Mouse (Mus musculus): ENCODE results near the gene Vwa3a. TPM values are rescaled to one million over a fixed set of nuclear protein-coding genes. Genes with fewer than 3 reads are reported as not detected.
A peak's percentile ranks its signal among the peaks of the same experiment; 100 is the strongest.

Gene Vwa3a
- total RNA-seq, 1 experiment = 0.18 TPM

GRCm38 (mm10) chr7:120729635-120730034, 9.5 kb upstream of the Vwa3a start:
- Histone ChIP-seq H3K4me1 (ENCODE audit: control insufficient read depth in 2 of 2, insufficient read depth in 2 of 2, low read length in 2 of 2, poor library complexity in 1 of 2) (no peaks in the 10 kb centered on the region; a peak in 1 of 4 replicates), H3K27ac (ENCODE audit: insufficient read depth, low read depth, low read length, poor library complexity, severe bottlenecking) (no peak overlapping the region), H3K36me3 (ENCODE audit: control insufficient read depth, insufficient read depth, low read length, poor library complexity, severe bottlenecking) (peaks cover 8% of the 10 kb centered on the region; the same call in 1 of the 2 replicates), H3K4me3 (ENCODE audit: insufficient read depth in 1 of 2, low read depth in 1 of 2, low read length in 2 of 2, poor library complexity in 1 of 2, severe bottlenecking in 1 of 2) (no peak overlapping the region), H3K9ac (ENCODE audit: insufficient read depth, low read depth, low read length, poor library complexity, severe bottlenecking) (no peak overlapping the region), H3K9me3 (ENCODE audit: control insufficient read depth, insufficient read depth, low read depth, low read length) (no peaks in the 10 kb centered on the region)
- TF ChIP-seq MAFK (IDR thresholded peaks at IDR 0.05; ENCODE audit: insufficient read depth, low read depth, low read length) = no peak
- TF ChIP-seq CHD2 (IDR thresholded peaks at IDR 0.05; ENCODE audit: low read depth, low read length) = no peak
- TF ChIP-seq ZC3H11A (IDR thresholded peaks at IDR 0.05; ENCODE audit: borderline replicate concordance, low read depth, low read length) = no peak
- TF ChIP-seq ZNF384 (IDR thresholded peaks at IDR 0.05; ENCODE audit: low read depth, low read length) = no peak
- TF ChIP-seq HCFC1 (IDR thresholded peaks at IDR 0.05; ENCODE audit: borderline replicate concordance, insufficient read depth, low read length) = no peak
- DNase-seq (ENCODE audit: low read depth, low spot score) = no peak
- in situ Hi-C loops (cut with MboI; ENCODE audit: low sequenced_read_pairs in 2 of 2, unreplicated experiment in 2 of 2) = no loop called here

- Histone ChIP-seq H3K9me3 (ENCODE audit: control insufficient read depth, insufficient read depth, low read depth, low read length) (no peaks in the 10 kb centered on the region), H3K4me1 (ENCODE audit: control insufficient read depth in 2 of 2, insufficient read depth in 2 of 2, low read length in 2 of 2, poor library complexity in 1 of 2) (peaks cover 0 to 5% of the 10 kb centered on the region in 2 experiments; a peak in 1 of 4 replicates), H3K36me3 (ENCODE audit: control insufficient read depth, insufficient read depth, low read length, poor library complexity, severe bottlenecking) (peaks cover 5% of the 10 kb centered on the region; the same call in 1 of the 2 replicates), H3K27ac (ENCODE audit: insufficient read depth, low read depth, low read length, poor library complexity, severe bottlenecking) (no peak overlapping the region), H3K4me3 (ENCODE audit: insufficient read depth in 1 of 2, low read depth in 1 of 2, low read length in 2 of 2, poor library complexity in 1 of 2, severe bottlenecking in 1 of 2) (no peak overlapping the region), H3K9ac (ENCODE audit: insufficient read depth, low read depth, low read length, poor library complexity, severe bottlenecking) (no peak overlapping the region)
- no peak for DNase-seq (ENCODE audit: low read depth, low spot score)
- TF ChIP-seq HCFC1 (IDR thresholded peaks at IDR 0.05; ENCODE audit: borderline replicate concordance, insufficient read depth, low read length) (no peak), CHD2 (IDR thresholded peaks at IDR 0.05; ENCODE audit: low read depth, low read length) (no peak), MAFK (IDR thresholded peaks at IDR 0.05; ENCODE audit: insufficient read depth, low read depth, low read length) (no peak), ZNF384 (IDR thresholded peaks at IDR 0.05; ENCODE audit: low read depth, low read length) (no peak), ZC3H11A (IDR thresholded peaks at IDR 0.05; ENCODE audit: borderline replicate concordance, low read depth, low read length) (no peak)
- in situ Hi-C loops (cut with MboI; ENCODE audit: low sequenced_read_pairs in 2 of 2, unreplicated experiment in 2 of 2) = no loop called here
These were observed 6.2 kb upstream of the Vwa3a start for GRCm38 (mm10) chr7:120732906-120733305.

- DNase-seq (ENCODE audit: low read depth, low spot score) = peak; percentile 31
- H3K4me1 ChIP-seq (ENCODE audit: control insufficient read depth in 2 of 2, insufficient read depth in 2 of 2, low read length in 2 of 2, poor library complexity in 1 of 2) = peaks cover 5 to 18% of the 10 kb centered on the region in 2 experiments; a peak in 3 of 4 replicates
- H3K9ac ChIP-seq (ENCODE audit: insufficient read depth, low read depth, low read length, poor library complexity, severe bottlenecking) = no peak overlapping the region
- in situ Hi-C loops (cut with MboI; ENCODE audit: low sequenced_read_pairs in 2 of 2, unreplicated experiment in 2 of 2) = no loop called here
- H3K36me3 ChIP-seq (ENCODE audit: control insufficient read depth, insufficient read depth, low read length, poor library complexity, severe bottlenecking) = no peaks in the 10 kb centered on the region; the same call in 1 of the 2 replicates
- peak overlapping the region; percentile 50; the same call in 1 of the 2 replicates for H3K27ac ChIP-seq (ENCODE audit: insufficient read depth, low read depth, low read length, poor library complexity, severe bottlenecking)
- TF ChIP-seq MAFK (IDR thresholded peaks at IDR 0.05; ENCODE audit: insufficient read depth, low read depth, low read length) (no peak), ZNF384 (IDR thresholded peaks at IDR 0.05; ENCODE audit: low read depth, low read length) (no peak), ZC3H11A (IDR thresholded peaks at IDR 0.05; ENCODE audit: borderline replicate concordance, low read depth, low read length) (no peak), CHD2 (IDR thresholded peaks at IDR 0.05; ENCODE audit: low read depth, low read length) (no peak), HCFC1 (IDR thresholded peaks at IDR 0.05; ENCODE audit: borderline replicate concordance, insufficient read depth, low read length) (no peak)
- peak overlapping the region in 1 of 2 experiments; percentile 7; a peak in 1 of 4 replicates for H3K4me3 ChIP-seq (ENCODE audit: insufficient read depth in 1 of 2, low read depth in 1 of 2, low read length in 2 of 2, poor library complexity in 1 of 2, severe bottlenecking in 1 of 2)
- H3K9me3 ChIP-seq (ENCODE audit: control insufficient read depth, insufficient read depth, low read depth, low read length) = no peaks in the 10 kb centered on the region
These were observed 512 bp downstream of the Vwa3a start for GRCm38 (mm10) chr7:120739558-120740101.

GRCm38 (mm10) chr7:120743366-120744351, 4.5 kb downstream of the Vwa3a start:
- TF ChIP-seq ZNF384 (IDR thresholded peaks at IDR 0.05; ENCODE audit: low read depth, low read length) (no peak), CHD2 (IDR thresholded peaks at IDR 0.05; ENCODE audit: low read depth, low read length) (no peak), HCFC1 (IDR thresholded peaks at IDR 0.05; ENCODE audit: borderline replicate concordance, insufficient read depth, low read length) (no peak), MAFK (IDR thresholded peaks at IDR 0.05; ENCODE audit: insufficient read depth, low read depth, low read length) (no peak), ZC3H11A (IDR thresholded peaks at IDR 0.05; ENCODE audit: borderline replicate concordance, low read depth, low read length) (no peak)
- Histone ChIP-seq H3K9me3 (ENCODE audit: control insufficient read depth, insufficient read depth, low read depth, low read length) (no peaks in the 10 kb centered on the region), H3K9ac (ENCODE audit: insufficient read depth, low read depth, low read length, poor library complexity, severe bottlenecking) (no peak overlapping the region), H3K4me1 (ENCODE audit: control insufficient read depth in 2 of 2, insufficient read depth in 2 of 2, low read length in 2 of 2, poor library complexity in 1 of 2) (peaks cover 5 to 11% of the 10 kb centered on the region in 2 experiments; a peak in 3 of 4 replicates), H3K4me3 (ENCODE audit: insufficient read depth in 1 of 2, low read depth in 1 of 2, low read length in 2 of 2, poor library complexity in 1 of 2, severe bottlenecking in 1 of 2) (no peak overlapping the region), H3K36me3 (ENCODE audit: control insufficient read depth, insufficient read depth, low read length, poor library complexity, severe bottlenecking) (no peaks in the 10 kb centered on the region), H3K27ac (ENCODE audit: insufficient read depth, low read depth, low read length, poor library complexity, severe bottlenecking) (no peak overlapping the region)
- in situ Hi-C loops (cut with MboI; ENCODE audit: low sequenced_read_pairs in 2 of 2, unreplicated experiment in 2 of 2) = no loop called here
- DNase-seq (ENCODE audit: low read depth, low spot score) = no peak

Measured in ES-E14 (cell line).